Mouse (Mus musculus) liver, adult 2 months (tissue): ENCODE data around the gene Zbtb20. TPM values are rescaled to one million over a fixed set of nuclear protein-coding genes. Genes with fewer than 3 reads are reported as not detected.

Source experiments
- DNase-seq: peaks from one replicate; pipeline ENCODE4 v3.0.0-alpha.2; 2011; ENCODE audit warnings: low read depth, low spot score; ENCODE audit errors: extremely low read depth
- H3K27ac ChIP-seq: fragments of 200-500 bp; replicated peaks from 2 replicates; pipeline ENCODE4 v1.5.1; 2012; ENCODE audit warnings: low read depth, mild to moderate bottlenecking, control low read depth, inconsistent platforms, low read length; ENCODE audit not compliant: insufficient read depth
- H3K27me3 ChIP-seq: fragments of 200-500 bp; 2 replicates; pipeline ENCODE4 v1.6.1; 2012; ENCODE audit warnings: mild to moderate bottlenecking, moderate library complexity, low read length, inconsistent platforms; ENCODE audit not compliant: control insufficient read depth, insufficient read depth
- H3K36me3 ChIP-seq: fragments of 200-500 bp; 2 replicates; pipeline ENCODE4 v1.6.1; 2012; ENCODE audit warnings: low read length, inconsistent platforms; ENCODE audit not compliant: control insufficient read depth, insufficient read depth
- H3K4me1 ChIP-seq: fragments of 200-500 bp; 2 replicates; pipeline ENCODE4 v1.6.1; 2011; ENCODE audit warnings: low read length; ENCODE audit not compliant: control insufficient read depth, insufficient read depth
- H3K4me3 ChIP-seq: fragments of 200-500 bp; 2 replicates; pipeline ENCODE4 v1.5.1; 2011; ENCODE audit warnings: low read depth, mild to moderate bottlenecking, control low read depth, low read length, moderate library complexity; ENCODE audit not compliant: insufficient read depth
- H3K79me2 ChIP-seq: fragments of 200-500 bp; 2 replicates; pipeline ENCODE4 v1.6.1; 2012; ENCODE audit warnings: inconsistent platforms, mild to moderate bottlenecking, low read length, moderate library complexity; ENCODE audit not compliant: control insufficient read depth, insufficient read depth
- H3K9ac ChIP-seq: fragments of 200-500 bp; 2 replicates; pipeline ENCODE4 v1.6.1; 2012; ENCODE audit warnings: low read depth, mild to moderate bottlenecking, control low read depth, inconsistent platforms, low read length
- CTCF ChIP-seq: fragments of 200-500 bp; IDR thresholded peaks from 2 replicates; pipeline ENCODE4 v1.5.1; 2011; ENCODE audit warnings: low read depth, low read length, control low read depth
- POLR2A ChIP-seq: fragments of 200-500 bp; IDR thresholded peaks from 2 replicates; pipeline ENCODE4 v1.6.1; 2011; ENCODE audit warnings: low read length, control low read depth; ENCODE audit not compliant: insufficient read depth; ENCODE audit errors: extremely low read depth
- WGBS: fragments of 180-500 bp; shearing (Covaris S2); methylation state at CpG from one replicate; pipeline ENCODE4 v1.1.7; 2018; 5-methylcytosine and 5-hydroxymethylcytosine counted together
- polyA plus RNA-seq: library from polyadenylated mRNA; depleted of rRNA; stranded (reverse); fragments of >200 nt; gene quantifications from 2 replicates; pipeline ENCODE4 v1.2.3, GENCODE M21; 2012
- total RNA-seq: library from RNA; depleted of rRNA; stranded (reverse); fragments of >200 nt; gene quantifications from 2 replicates; pipeline ENCODE4 v1.2.3, GENCODE M21; 2014

The Zbtb20 gene
- total and polyA plus RNA-seq, 2 experiments: 17.8 to 52.6 TPM

GRCm38 (mm10) chr16:43493596-43494385, 618.1 kb downstream of the Zbtb20 start:
- WGBS: 90% methylated on average over 5 of the region's 5 CpGs
- TF ChIP-seq POLR2A: no peak
- no peak for TF ChIP-seq CTCF

GRCm38 (mm10) chr16:43495175-43495818, 619.6 kb downstream of the Zbtb20 start:
- Histone ChIP-seq H3K27ac (no peak overlapping the region), H3K4me1 (peaks cover 3% of the 10 kb centered on the region; the same call in 1 of the 2 replicates), H3K27me3 (no peaks in the 10 kb centered on the region), H3K79me2 (peaks cover 21% of the 10 kb centered on the region; the same call in 1 of the 2 replicates), H3K36me3 (no peaks in the 10 kb centered on the region; the same call in 1 of the 2 replicates), H3K9ac (no peak overlapping the region), H3K4me3 (no peak overlapping the region)
- DNase-seq: peak; percentile 34
- WGBS: 81% methylated on average over 9 of the region's 9 CpGs
- no peak for TF ChIP-seq POLR2A
- TF ChIP-seq CTCF: no peak

More at GRCm38 (mm10) chr16:43493596-43494385, 618.1 kb downstream of the Zbtb20 start:
- no peak for DNase-seq
- peaks cover 2% of the 10 kb centered on the region; the same call in 1 of the 2 replicates for H3K36me3 ChIP-seq
- peaks cover 3% of the 10 kb centered on the region; the same call in 1 of the 2 replicates for H3K4me1 ChIP-seq
- H3K27me3 ChIP-seq: no peaks in the 10 kb centered on the region
- H3K27ac ChIP-seq: no peak overlapping the region
- no peak overlapping the region for H3K4me3 ChIP-seq
- H3K79me2 ChIP-seq: peaks cover 18% of the 10 kb centered on the region; the same call in 1 of the 2 replicates
- no peak overlapping the region for H3K9ac ChIP-seq

- DNase-seq: no peak
- TF ChIP-seq POLR2A (no peak), CTCF (no peak)
- Histone ChIP-seq H3K27me3 (no peaks in the 10 kb centered on the region), H3K4me1 (peaks cover 6% of the 10 kb centered on the region; the same call in 1 of the 2 replicates), H3K9ac (no peak overlapping the region), H3K27ac (no peak overlapping the region), H3K36me3 (no peaks in the 10 kb centered on the region), H3K79me2 (peaks cover 24% of the 10 kb centered on the region; the same call in 1 of the 2 replicates), H3K4me3 (no peak overlapping the region)
- WGBS: 73% methylated on average over 2 of the region's 2 CpGs
These were observed 621.4 kb downstream of the Zbtb20 start for GRCm38 (mm10) chr16:43497093-43497492.

GRCm38 (mm10) chr16:43500132-43500853, 624.6 kb downstream of the Zbtb20 start:
- H3K4me3 ChIP-seq: no peak overlapping the region
- DNase-seq: no peak
- TF ChIP-seq CTCF: peak; percentile 22
- TF ChIP-seq POLR2A: no peak
- peaks cover 13% of the 10 kb centered on the region for H3K4me1 ChIP-seq
- no peak overlapping the region for H3K9ac ChIP-seq
- no peaks in the 10 kb centered on the region for H3K36me3 ChIP-seq
- no peaks in the 10 kb centered on the region for H3K27me3 ChIP-seq
- WGBS: 87% methylated on average over 8 of the region's 8 CpGs
- H3K79me2 ChIP-seq: peaks cover 30% of the 10 kb centered on the region; the same call in 1 of the 2 replicates
- H3K27ac ChIP-seq: no peak overlapping the region

- H3K27me3 ChIP-seq: no peaks in the 10 kb centered on the region
- H3K36me3 ChIP-seq: no peaks in the 10 kb centered on the region
- no peak overlapping the region for H3K27ac ChIP-seq
- H3K9ac ChIP-seq: no peak overlapping the region
- H3K4me3 ChIP-seq: no peak overlapping the region
- no peak for TF ChIP-seq CTCF
- no peak for TF ChIP-seq POLR2A
- H3K4me1 ChIP-seq: peaks cover 11% of the 10 kb centered on the region
- H3K79me2 ChIP-seq: peaks cover 27% of the 10 kb centered on the region; the same call in 1 of the 2 replicates
- DNase-seq: no peak
- 87% methylated on average over 4 of the region's 4 CpGs for WGBS
These were observed 625.6 kb downstream of the Zbtb20 start for GRCm38 (mm10) chr16:43501284-43501683.
